Mouse (Mus musculus) right cerebral cortex, postnatal 10 days (tissue): ENCODE measurements around the gene Gnaz.

ENCODE experiments used
- DNase-seq, 2 experiments: peaks; one replicate each; pipeline ENCODE4 v3.0.0; 2021; ENCODE audit warnings: low spot score in 2 of 2

Gene Gnaz

GRCm38 (mm10) chr10:74967651-74968267 is 782 bp downstream of the Gnaz start:
- peak in 1 of 2 experiments; percentile 50 for DNase-seq

- no peak for DNase-seq
These were observed 2.3 kb downstream of the Gnaz start for GRCm38 (mm10) chr10:74969266-74969665.

- DNase-seq = no peak
These were observed 6.0 kb downstream of the Gnaz start for GRCm38 (mm10) chr10:74973026-74973425.

- DNase-seq = peak in 1 of 2 experiments; percentile 32
These were observed 8.6 kb downstream of the Gnaz start for GRCm38 (mm10) chr10:74975626-74976025.

- no peak for DNase-seq
These were observed 9.5 kb downstream of the Gnaz start for GRCm38 (mm10) chr10:74976429-74976828.

- DNase-seq = no peak
These were observed 11.1 kb downstream of the Gnaz start for GRCm38 (mm10) chr10:74978056-74978455.

- no peak for DNase-seq
These were observed 14.2 kb downstream of the Gnaz start for GRCm38 (mm10) chr10:74981159-74981558.

GRCm38 (mm10) chr10:74983176-74983575 is 16.2 kb downstream of the Gnaz start:
- no peak for DNase-seq

- no peak for DNase-seq
These were observed 20.9 kb downstream of the Gnaz start for GRCm38 (mm10) chr10:74987698-74988470.

- no peak for DNase-seq
These were observed 22.8 kb downstream of the Gnaz start for GRCm38 (mm10) chr10:74989814-74990213.

- DNase-seq = no peak
These were observed 23.8 kb downstream of the Gnaz start for GRCm38 (mm10) chr10:74990584-74991322.

- no peak for DNase-seq
These were observed 27.9 kb downstream of the Gnaz start for GRCm38 (mm10) chr10:74994863-74995262.

- peak; percentile 82 to 83 for DNase-seq
These were observed 28.4 kb downstream of the Gnaz start for GRCm38 (mm10) chr10:74995377-74995776.

- DNase-seq = no peak
These were observed 34.4 kb downstream of the Gnaz start for GRCm38 (mm10) chr10:75001391-75001790.

- no peak for DNase-seq
These were observed 37.1 kb downstream of the Gnaz start for GRCm38 (mm10) chr10:75004067-75004466.

GRCm38 (mm10) chr10:75006889-75007662 is 40.1 kb downstream of the Gnaz start:
- peak; percentile 69 to 86 for DNase-seq

GRCm38 (mm10) chr10:75010704-75011103 is 43.7 kb downstream of the Gnaz start:
- DNase-seq = peak; percentile 52 to 77

GRCm38 (mm10) chr10:75015465-75015864 is 48.5 kb downstream of the Gnaz start:
- no peak for DNase-seq

- no peak for DNase-seq
These were observed 49.5 kb downstream of the Gnaz start for GRCm38 (mm10) chr10:75016481-75016880.

GRCm38 (mm10) chr10:75020271-75020670 is 53.3 kb downstream of the Gnaz start:
- DNase-seq = no peak

GRCm38 (mm10) chr10:75021138-75021537 is 54.2 kb downstream of the Gnaz start:
- DNase-seq = peak; percentile 70 to 85

- DNase-seq = no peak
These were observed 59.5 kb downstream of the Gnaz start for GRCm38 (mm10) chr10:75026491-75026890.
